In the genomic region with DNA sequence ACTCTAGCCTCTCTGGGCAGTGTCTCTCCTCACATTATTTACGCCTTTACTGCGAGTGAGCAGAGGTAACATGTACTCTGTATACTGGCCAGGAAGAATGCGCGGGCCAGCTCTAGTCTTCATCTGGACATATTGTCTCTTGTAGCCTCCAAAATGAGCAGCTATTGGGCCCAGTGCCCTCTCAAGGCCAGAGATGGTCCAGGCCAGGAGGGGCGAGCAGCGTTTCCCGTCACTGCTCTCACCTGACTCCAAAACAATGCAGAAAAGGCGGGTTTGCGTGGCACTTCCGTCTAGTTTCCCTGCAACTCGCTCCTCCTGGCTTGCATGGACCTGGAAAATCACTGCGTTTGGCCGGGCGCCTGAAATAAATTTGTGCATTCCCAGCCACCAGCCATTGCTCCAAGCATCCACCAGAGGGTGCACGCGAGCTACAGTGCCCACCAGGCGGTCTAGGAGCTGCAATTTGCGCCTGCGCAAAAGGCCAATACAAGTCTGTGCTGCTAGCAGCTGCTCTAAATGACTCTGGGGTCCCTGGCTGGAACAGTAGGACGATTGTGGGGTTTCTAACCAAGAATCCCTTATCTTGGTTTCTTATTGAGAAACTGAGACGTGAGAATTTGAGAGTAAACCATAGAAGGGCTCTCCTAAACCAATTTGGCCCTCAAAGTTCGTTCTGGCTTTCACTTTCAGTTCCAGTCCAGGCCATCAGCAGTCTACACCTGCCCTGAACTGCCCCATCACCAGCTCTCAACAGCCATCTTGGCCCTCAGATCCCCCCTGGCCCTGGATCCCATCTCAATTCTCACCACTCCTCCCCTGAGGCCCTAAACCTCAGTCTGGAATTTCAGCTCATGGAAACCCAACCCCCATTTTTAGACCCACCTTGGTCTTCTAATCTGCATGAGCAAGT, we compare ENCODE assay signal across 8 mouse cellular contexts. TPM values are rescaled to one million over a fixed set of nuclear protein-coding genes. Genes with fewer than 3 reads are reported as not detected.
DNase-seq lines count a peak whose midpoint lies in the region; ATAC-seq and TF ChIP-seq lines count a peak whose summit lies in the region.

No protein-coding gene starts in this region.

- peak; percentile 94 for ATAC-seq in activated CD4-positive, CD25-positive, alpha-beta regulatory T cell, adult 4 months
- ATAC-seq in inflammation-experienced regulatory T-cells, adult 6 months = peak; percentile 93
- ATAC-seq in megakaryocyte-erythroid progenitor cell, adult 5-6 weeks (replicated peaks; ENCODE audit: low FRiP score, low TSS enrichment, poor library complexity, severe bottlenecking) = peak; percentile 95

- no peak overlapping the region for H3K4me3 ChIP-seq in cortical plate, adult 2 months (ENCODE audit: insufficient read depth, low read length)

- H3K4me1 ChIP-seq in cortical plate, adult 2 months (ENCODE audit: control insufficient read depth, insufficient read depth, low read length) = no peaks in the 10 kb centered on the region; the same call in 1 of the 2 replicates

- DNase-seq in gastrocnemius, postnatal 10 days = peak; percentile 98
- DNase-seq in left cerebral cortex, postnatal 10 days (ENCODE audit: extremely low spot score in 1 of 2, low spot score in 2 of 2) = peak; percentile 89 to 93
- DNase-seq in right cerebral cortex, postnatal 25 days = peak; percentile 94
- peak; percentile 91 to 95 for DNase-seq in urinary bladder, postnatal 4 days (ENCODE audit: low spot score in 2 of 2)

- peak overlapping the region; percentile 3; the same call in 1 of the 2 replicates for H3K27ac ChIP-seq in cortical plate, adult 2 months (ENCODE audit: insufficient read depth, low read length)

- intact Hi-C loops in left cerebral cortex, postnatal 10 days (cut with DNase I) = loop anchor here (1.0 to 10.0 kb wide), 2 partner anchors 65 to 83 kb away; no protein-coding TSS in a partner anchor

- TF ChIP-seq CTCF in cortical plate, adult 2 months (IDR thresholded peaks at IDR 0.05; ENCODE audit: extremely low read depth, insufficient read depth, low read length) = peak; percentile 97

- TF ChIP-seq POLR2A in cortical plate, adult 2 months (IDR thresholded peaks at IDR 0.05; ENCODE audit: extremely low read depth, insufficient read depth, low read length) = no peak

RNA-seq across cellular contexts. Expression of gene Cd34, which starts 59.0 kb away (rescaled TPM):
- polyA plus RNA-seq in activated CD4-positive, CD25-positive, alpha-beta regulatory T cell, adult 4 months (2017; shearing (Covaris generic)) = under 1 TPM; 0.26 to 0.48 TPM
- 85.9 and 99.4 TPM in 2 replicates for polyA plus RNA-seq in cortical plate, adult 2 months (2012; rRNA removed)
- 100 to 1,000 TPM; 162 to 196 TPM for total RNA-seq in gastrocnemius, postnatal 10 days (2021)
- under 1 TPM in 2 of 3 experiments, not detected in 1; 0.30 TPM for polyA plus RNA-seq in inflammation-experienced regulatory T-cells, adult 6 months (2017; shearing (Covaris generic))
- 10 to 100 TPM; 29.1 to 29.2 TPM for total RNA-seq in left cerebral cortex, postnatal 10 days (2021)
- 1.2 TPM in 1 of 2 replicates, not detected in the other for total RNA-seq in megakaryocyte-erythroid progenitor cell, adult 5-6 weeks (2014; fragmentation: Nextera tagmentation)
- 6.7 and 68.5 TPM in 2 replicates for total RNA-seq in megakaryocyte-erythroid progenitor cell, adult 5-6 weeks (2017)
